Mouse (Mus musculus) brain, embryonic 14.5 days (tissue): ENCODE data around the gene Sh3bp5l. TPM values are rescaled to one million over a fixed set of nuclear protein-coding genes. Genes with fewer than 3 reads are reported as not detected.
A peak's percentile ranks its signal among the peaks of the same experiment; 100 is the strongest.
"Not testable (repeated sequence)": the region's sequence is repeated elsewhere in the genome, so short reads cannot be mapped to it uniquely, and the experiment has no call there.

Experiments
- DNase-seq: peaks from one replicate; pipeline ENCODE4 v3.0.0-alpha.2; 2011; ENCODE audit warnings: low read depth
- CTCF ChIP-seq: fragments of 200-500 bp; IDR thresholded peaks from 2 replicates; pipeline ENCODE4 v1.5.1; 2012; ENCODE audit warnings: inconsistent platforms, mild to moderate bottlenecking, moderate library complexity, borderline replicate concordance; ENCODE audit not compliant: insufficient read depth, insufficient read length; ENCODE audit errors: extremely low read depth
- POLR2A ChIP-seq: fragments of 200-500 bp; IDR thresholded peaks from 2 replicates; pipeline ENCODE4 v1.6.1; 2012; ENCODE audit warnings: mild to moderate bottlenecking, inconsistent platforms, borderline replicate concordance; ENCODE audit not compliant: poor library complexity, insufficient read depth, insufficient read length, severe bottlenecking; ENCODE audit errors: extremely low read depth
- polyA plus RNA-seq: library from polyadenylated mRNA; depleted of rRNA; stranded (reverse); fragments of >200 nt; gene quantifications from 2 replicates; pipeline ENCODE4 v1.2.3, GENCODE M21; 2012; rRNA removed

Sh3bp5l gene
- polyA plus RNA-seq: 39.9 and 46.8 TPM in 2 replicates

- TF ChIP-seq CTCF: no peak
- no peak for TF ChIP-seq POLR2A
- peak; percentile 98 for DNase-seq
Measured at GRCm38 (mm10) chr11:58330276-58331148, at the start of gene Sh3bp5l, which contains the start of gene Zfp672. Gene Sh3bp5l, plus strand, starts transcription at chr11:58330724. Gene Zfp672, minus strand, starts transcription at chr11:58330339.

- no peak for TF ChIP-seq CTCF
- TF ChIP-seq POLR2A: no peak
- DNase-seq: no peak
Measured at GRCm38 (mm10) chr11:58281970-58282496, 48.5 kb upstream of the Sh3bp5l start.

GRCm38 (mm10) chr11:58282518-58282917 is 48.0 kb upstream of the Sh3bp5l start:
- DNase-seq: no peak
- no peak for TF ChIP-seq POLR2A
- no peak for TF ChIP-seq CTCF

GRCm38 (mm10) chr11:58289992-58290682 is 40.4 kb upstream of the Sh3bp5l start:
- TF ChIP-seq POLR2A (no peak), CTCF (no peak)

GRCm38 (mm10) chr11:58290812-58291211 is 39.7 kb upstream of the Sh3bp5l start:
- TF ChIP-seq POLR2A (no peak), CTCF (no peak)
- no peak for DNase-seq

More at GRCm38 (mm10) chr11:58289992-58290682, 40.4 kb upstream of the Sh3bp5l start:
- no peak for DNase-seq

GRCm38 (mm10) chr11:58292791-58293190 is 37.7 kb upstream of the Sh3bp5l start:
- TF ChIP-seq POLR2A (no peak), CTCF (no peak)
- no peak for DNase-seq

- DNase-seq: no peak
- TF ChIP-seq POLR2A: no peak
- TF ChIP-seq CTCF: no peak
Measured at GRCm38 (mm10) chr11:58297396-58297795, 33.1 kb upstream of the Sh3bp5l start.

GRCm38 (mm10) chr11:58301057-58301456 is 29.5 kb upstream of the Sh3bp5l start:
- TF ChIP-seq CTCF: peak; percentile 82; the same call in 1 of the 2 replicates
- no peak for TF ChIP-seq POLR2A
- DNase-seq: peak; percentile 88

- DNase-seq: peak; percentile 98
- TF ChIP-seq POLR2A: peak; percentile 16; the same call in 1 of the 2 replicates
- peak; percentile 78 for TF ChIP-seq CTCF
Measured at GRCm38 (mm10) chr11:58301837-58302754, 28.4 kb upstream of the Sh3bp5l start.

GRCm38 (mm10) chr11:58302774-58303445 is 27.6 kb upstream of the Sh3bp5l start:
- DNase-seq: no peak
- no peak for TF ChIP-seq CTCF

GRCm38 (mm10) chr11:58303594-58303993 is 26.9 kb upstream of the Sh3bp5l start:
- TF ChIP-seq POLR2A: no peak
- TF ChIP-seq CTCF: no peak
- DNase-seq: peak; percentile 29

- not testable (repeated sequence) for DNase-seq
Measured at GRCm38 (mm10) chr11:58305299-58305698, 25.2 kb upstream of the Sh3bp5l start.
